Mouse (Mus musculus) ovary, postnatal 36 days (tissue): ENCODE data around the gene Myo1c.

Source experiments
- DNase-seq: peaks from one replicate; pipeline ENCODE4 v3.0.0; 2022; ENCODE audit warnings: low spot score, mixed read lengths

Gene Myo1c

DNA sequence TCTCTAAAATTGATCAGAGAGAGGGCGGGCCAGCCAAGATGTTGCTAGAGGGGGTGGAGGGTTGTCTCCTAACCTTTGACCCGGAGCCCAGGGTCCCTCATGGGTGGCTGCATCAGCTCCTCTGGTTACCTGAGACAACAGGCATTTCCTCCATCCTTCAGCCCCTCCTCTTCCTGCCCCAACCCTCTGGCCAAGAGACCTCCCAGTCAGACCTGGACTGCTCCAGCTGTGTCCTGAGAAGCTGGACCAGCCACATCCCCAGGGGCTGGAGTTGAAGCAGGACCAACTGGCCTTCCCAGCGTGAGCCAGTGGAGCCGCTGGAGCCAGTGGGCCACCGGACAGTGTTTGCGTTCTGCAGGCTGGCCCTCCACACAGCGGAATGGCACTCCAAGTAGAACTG is at the start of gene Myo1c:
Gene Myo1c, plus strand, starts transcription at position 194 of the 400 bp plus-strand sequence.
- peak; percentile 33 for DNase-seq

DNA sequence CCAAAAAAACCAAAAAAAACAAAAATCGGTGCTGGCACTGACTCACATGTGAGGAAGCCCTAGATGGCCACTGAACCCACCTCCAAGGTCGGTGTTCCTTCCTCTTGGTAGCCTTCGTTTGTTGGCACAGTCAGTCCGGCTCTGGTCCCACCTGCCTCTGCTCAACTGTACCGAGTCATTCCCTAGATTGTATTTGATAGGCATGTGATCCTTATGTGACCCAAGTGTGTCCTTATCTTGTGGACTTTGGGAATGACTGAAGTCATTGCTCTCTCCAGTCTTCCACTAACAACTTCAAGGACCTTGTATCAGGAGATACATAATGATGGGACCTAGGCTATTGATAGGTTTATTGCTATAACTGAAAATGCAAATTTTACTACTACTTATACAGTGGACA is 45.5 kb upstream of the Myo1c start:
- DNase-seq = no peak

DNA sequence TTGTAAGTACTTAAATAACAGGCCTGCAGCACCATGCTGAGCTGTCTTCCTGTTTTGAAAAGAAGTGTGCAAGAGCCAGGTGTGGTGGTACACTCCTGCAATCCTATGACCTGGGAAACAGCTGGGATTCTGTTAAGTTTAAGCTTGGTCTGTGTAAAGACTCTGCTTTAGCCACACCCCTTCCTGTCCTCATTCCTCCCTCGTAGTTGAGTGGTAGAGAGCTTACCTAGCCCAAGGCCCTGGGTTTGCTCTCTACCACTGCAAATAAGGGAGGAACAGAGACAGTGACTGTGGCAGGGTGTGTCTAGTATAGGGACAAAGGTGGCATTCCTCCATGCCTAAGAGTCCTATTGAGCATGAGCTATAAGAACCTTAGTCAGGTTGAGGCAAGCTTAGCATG is 45.0 kb upstream of the Myo1c start:
- no peak for DNase-seq

DNA sequence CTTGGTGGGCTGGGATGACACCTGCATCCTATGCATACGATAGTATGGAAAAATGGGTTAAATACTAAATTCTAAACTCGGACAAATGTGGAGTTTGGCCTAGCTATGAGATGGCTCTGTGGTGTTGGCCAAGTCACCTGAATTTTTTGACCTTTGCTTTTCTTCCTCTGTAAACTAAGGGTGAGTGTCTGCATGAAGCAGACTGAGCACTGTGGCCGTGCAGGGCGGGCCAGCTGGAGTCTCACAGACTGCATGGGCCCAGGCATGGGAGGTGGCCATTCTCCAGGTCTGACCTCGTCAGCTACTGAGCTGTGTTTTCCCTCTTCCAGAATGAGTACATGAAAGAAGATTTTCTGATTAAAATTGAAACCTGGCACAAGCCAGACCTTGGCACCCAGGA is 41.5 kb upstream of the Myo1c start:
- no peak for DNase-seq

DNA sequence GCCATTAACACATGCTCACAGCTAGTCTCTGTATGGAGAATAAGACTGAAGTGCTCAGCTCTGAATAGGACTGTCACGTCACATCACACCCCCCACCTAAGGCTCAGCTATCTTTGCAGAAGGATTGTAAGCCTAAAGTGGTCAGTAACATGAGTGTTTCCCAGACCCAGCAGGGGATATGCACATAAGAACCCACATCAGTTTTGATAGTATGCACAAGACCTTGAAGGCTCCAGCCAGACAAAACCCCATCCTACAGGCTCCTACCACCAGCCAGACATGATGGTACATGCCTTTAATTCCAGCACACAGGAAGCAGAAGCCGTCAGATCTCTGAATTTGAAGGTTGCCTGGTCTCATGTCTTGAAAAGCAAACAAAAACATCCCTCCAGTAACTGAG is 40.3 kb upstream of the Myo1c start:
- no peak for DNase-seq

DNA sequence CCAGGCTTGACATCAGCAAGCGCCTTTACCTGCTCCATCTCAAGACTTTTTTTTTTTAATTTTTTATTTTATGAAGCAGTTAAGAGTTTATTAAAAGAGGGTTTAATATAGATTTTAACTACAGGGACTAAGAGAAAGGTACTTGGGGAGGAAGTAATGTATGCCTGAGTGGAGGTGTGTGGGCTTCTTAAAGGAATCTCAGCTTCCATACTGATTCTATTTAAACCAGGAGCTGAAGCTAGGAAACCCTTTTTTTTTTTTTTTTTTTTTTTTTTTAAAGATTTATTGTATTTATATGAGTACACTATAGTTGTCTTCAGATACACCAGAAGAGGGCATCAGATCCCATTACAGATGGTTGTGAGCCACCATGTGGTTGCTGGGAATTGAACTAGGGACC is 35.5 kb upstream of the Myo1c start:
- no peak for DNase-seq

DNA sequence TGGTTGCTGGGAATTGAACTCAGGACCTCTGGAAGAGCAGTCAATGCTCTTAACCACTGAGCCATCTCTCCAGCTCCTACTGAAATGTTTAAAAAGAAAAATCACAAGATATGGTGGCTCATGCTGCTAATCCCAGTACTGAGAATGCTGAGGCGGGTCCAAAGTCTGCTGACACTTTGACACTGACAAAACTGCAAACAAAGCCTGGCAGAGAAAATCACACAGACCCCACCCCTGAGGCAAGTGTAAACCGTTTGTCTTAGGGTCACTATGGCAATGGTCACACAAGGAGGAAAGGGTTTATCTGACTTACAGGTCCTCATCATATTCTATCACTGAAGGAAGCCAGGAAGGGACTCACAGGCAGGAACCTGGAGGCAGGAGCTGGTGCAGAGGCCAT is 34.7 kb upstream of the Myo1c start:
- no peak for DNase-seq

DNA sequence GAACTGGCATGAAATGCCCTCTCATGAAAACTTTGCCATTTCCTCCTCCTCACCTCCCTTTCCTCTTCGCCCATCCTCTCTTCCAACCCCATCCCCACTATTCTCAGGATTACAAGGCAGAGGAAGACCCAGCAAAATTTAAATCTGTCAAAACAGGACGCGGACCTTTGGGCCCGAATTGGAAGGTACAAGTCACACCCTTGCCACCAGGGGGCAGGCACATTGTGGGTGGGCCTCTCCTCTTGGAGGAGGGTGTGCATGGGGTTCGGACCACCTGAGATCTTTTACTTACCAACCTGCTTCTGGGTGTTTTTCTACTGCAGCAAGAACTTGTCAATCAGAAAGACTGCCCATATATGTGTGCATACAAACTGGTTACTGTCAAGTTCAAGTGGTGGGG is 31.2 kb upstream of the Myo1c start:
- DNase-seq = no peak

DNA sequence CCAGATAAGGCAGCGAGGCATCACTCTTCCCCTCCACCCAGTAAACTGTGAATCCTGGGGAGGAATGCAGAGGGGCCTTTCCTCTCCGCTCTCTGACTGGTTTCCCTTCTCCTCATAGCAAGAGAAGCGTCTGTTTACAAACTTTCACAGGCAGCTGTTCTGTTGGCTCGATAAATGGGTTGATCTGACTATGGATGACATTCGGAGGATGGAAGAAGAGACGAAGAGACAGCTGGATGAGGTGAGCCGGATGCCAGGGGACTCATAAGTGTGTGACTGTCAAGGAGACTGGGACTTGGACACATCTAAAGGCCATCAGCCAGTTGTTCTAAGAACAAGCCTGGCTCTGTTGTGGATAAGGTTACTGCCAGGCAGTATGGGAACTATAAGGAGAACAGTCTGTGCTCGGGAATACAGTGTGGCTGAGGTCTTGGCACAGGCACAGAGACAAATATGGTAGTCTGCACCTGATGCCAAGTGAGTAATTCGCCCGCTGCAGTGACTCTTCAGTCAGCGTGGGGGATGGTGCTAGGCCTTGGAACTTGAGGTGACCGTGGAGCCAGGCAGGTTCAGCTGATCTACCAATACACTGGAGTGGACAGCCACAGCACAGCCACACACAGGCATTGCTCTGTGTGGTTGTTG is 30.0 kb upstream of the Myo1c start:
- DNase-seq = no peak

DNA sequence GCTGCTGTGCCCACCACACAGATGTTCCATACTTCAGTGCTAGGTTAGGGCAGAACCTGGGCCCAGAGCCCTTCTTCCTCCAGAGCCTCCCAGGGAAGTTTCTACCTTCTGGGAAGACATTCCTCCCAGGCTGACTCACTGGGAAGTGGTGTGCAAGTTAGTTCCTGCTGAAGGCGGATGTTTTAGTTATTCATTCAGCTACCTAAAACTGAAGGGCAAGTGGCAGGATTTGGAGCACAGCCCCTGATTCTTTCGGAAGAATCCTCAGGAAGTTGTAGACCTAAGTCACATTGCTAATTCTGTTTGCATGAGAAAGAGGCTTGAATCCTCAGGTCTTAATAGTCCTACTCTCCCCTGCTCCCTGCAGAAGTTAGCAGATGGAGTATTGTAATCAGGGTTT is 28.9 kb upstream of the Myo1c start:
- DNase-seq = no peak

DNA sequence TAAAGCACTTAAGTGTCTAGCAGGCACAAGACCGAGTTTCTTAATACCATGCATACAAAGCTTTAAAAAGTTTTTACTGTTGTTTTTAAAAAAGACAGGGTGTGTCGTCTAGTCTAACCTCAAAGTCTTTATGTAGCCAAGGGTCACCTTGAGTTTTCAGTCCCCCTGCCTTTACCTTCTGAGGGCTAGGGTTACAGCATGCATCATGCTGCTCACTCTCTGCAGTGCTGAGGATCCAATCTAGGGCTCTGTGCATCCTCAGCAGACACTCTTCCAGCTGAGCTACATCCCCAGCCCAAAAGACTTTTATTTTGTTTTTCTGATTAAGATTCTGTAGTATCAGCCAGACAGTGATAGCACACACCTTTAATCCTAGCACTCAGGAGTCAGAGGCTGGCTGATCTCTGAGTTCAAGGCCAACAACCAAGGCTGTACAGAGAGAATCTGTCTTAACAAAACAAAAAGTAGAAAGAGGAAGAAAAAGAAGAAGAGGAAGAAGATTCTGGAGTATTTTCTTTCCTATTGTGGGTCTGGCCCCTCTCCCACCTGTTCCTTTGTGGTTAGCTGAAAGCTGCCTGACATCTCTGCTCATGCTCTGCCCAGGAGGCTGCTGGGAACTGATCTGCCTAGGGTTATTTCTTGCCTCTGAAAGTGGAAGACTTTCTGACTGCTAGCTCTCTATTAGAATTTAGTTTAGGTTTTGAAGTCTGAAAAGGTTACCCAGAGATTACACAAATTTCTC is 27.5 kb upstream of the Myo1c start:
- no peak for DNase-seq

DNA sequence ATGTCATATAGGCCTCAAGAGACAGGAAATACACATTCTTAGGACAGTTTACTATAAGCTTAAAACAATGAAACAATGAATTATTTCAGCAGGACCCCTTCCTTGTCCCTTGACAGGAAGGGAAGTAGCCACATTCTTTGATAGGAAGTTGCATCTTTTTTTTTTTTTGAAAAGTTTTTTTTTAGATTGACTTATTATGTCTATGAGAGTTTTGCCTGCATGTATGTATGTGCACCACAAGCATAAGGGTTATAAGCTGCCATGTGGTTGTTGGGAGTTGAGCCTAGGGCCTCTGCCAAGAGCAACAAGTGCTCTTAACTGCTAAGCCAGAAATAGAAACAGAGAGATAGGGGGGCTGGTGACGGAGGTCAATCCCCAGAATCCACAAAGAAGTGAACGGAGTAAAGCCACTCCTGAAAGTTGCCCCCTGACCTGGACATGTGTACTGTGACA is 26.2 kb upstream of the Myo1c start:
- DNase-seq = no peak

DNA sequence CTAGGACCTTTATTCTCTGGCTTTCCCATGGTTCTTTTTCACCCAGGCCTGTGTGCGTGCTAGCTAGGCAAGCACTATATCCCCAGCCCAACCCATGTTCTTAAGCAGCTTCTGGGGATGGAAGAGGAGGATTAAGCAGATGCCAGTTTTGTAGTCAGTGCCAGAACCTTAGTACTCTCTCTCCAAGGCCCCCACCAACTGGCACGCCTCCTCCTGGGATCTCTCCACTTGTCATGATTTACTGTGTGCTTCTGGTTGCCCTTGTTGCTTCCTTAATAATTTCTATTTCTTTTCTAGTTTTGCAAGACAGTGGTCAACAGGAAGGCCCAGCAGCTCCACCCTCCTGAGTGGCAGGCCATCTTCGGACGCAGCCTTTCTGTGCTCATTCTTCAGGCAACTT is 24.5 kb upstream of the Myo1c start:
- no peak for DNase-seq

DNA sequence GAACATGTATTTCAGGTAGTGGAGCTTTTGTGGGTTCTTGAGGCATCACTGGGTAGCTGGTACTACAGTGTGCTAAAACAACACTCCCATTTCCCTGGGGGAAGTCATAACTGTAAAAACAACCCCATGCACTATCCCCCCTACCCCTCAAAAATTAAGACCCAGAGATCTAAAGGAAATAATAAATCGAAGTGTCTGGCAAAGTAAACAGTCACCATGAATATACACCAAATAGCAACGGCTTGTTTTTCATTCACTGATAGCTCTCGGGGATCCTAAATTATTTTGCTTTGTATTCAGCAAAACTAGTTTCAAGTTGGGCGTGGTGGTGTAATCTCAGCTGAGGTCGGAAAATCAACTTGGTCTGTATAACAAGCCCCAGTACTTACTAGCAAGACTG is 20.2 kb upstream of the Myo1c start:
- no peak for DNase-seq

DNA sequence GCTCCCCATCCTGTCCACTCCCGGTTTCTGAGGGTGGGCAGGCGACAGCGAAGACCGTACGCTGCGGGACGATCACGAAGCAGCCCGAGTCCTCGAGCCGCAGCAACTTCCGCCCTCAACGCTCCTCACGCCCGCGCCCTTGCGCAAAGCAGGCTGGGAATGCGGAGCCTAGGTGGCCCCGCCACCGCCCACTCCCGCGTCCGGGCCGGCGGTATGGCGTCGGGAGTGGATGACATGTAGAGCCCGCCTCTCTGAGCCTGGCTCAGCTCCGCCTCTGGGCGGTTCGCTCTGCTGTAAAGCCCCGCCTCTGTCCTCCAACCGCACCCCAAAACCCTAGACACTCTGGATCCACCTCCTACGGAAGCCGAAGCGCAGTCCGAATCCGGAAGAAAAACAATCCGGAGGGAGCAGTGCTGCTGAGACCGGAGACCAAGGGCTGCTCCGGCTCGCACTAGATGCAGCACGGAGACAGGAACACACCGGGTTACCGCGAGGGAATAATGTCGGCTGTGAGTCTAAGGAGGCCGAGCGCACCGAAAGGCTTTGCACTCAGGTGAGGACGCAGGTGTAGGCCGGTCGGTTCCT is 19.6 kb upstream of the Myo1c start, which contains the start of gene Inpp5k:
Gene Inpp5k, plus strand, starts transcription at position 344 of the 585 bp plus-strand sequence.
- DNase-seq = peak; percentile 95

DNA sequence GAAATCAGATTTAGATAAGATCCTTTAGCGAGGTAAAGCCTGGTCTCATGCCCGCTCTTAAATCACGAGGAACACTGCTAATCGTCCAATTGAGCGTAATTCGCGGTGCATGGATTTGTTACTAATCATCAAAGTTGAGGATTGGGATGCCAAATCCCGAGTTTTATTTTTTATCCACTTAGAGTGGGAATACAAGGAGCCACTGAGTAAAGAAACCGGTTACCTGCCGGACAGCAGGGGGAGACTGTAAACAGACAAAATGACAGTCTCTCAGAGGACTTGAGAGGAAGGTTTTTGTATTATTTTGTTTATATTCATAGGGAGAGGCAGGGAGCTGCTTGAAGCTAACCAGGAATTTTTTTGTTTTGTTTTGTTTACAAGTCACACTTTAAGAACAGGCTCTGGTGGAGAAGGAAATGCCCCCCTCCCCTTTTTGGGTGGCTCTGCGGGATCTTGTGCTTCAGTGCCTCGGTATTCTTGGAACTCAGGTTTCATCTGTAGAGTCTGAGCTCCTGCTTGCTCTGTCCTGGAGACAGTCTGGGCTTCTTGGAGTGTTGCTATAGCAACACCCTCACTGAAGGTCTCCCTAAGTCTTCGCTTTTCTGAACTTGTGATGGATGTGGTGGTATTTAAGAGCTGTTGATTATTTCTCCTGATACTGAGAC is 18.6 kb upstream of the Myo1c start:
- DNase-seq = no peak

DNA sequence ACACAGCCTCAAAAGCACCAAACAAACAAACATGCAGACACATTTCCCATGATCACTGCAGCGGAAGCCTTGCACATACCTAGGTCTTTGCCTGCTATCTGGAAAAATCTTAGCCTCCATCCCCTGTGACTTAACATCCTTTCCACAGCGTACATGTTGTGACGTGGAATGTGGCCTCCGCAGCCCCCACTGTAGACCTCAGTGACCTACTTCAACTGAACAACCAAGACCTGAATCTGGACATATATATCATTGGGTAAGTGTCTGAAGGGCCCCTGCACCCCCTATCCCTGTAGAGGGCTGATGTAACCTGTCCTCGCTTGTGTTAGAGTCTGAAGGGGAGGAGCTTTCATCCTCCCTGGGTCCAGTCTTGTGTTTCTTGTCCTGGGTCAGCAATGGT is 17.4 kb upstream of the Myo1c start:
- no peak for DNase-seq

DNA sequence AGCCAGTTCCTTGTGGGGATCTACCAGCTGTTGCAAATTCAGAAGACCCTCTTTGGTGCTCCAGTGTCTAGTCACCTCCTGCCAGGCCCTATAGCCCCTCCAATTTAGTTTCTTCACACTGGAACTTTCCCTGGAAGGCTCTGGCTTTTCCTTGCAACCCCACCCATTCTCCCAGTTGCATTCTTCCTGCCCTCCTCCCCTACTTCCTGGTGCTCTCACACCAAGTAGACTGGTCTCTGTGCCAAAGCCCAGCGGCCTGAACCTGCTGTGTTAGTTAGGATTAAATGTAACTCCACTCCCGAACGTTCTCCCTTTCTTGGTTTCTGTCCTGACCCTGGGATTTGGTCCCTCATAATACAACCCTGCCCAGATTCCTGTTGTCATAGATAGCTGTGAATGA is 15.5 kb upstream of the Myo1c start:
- DNase-seq = no peak

DNA sequence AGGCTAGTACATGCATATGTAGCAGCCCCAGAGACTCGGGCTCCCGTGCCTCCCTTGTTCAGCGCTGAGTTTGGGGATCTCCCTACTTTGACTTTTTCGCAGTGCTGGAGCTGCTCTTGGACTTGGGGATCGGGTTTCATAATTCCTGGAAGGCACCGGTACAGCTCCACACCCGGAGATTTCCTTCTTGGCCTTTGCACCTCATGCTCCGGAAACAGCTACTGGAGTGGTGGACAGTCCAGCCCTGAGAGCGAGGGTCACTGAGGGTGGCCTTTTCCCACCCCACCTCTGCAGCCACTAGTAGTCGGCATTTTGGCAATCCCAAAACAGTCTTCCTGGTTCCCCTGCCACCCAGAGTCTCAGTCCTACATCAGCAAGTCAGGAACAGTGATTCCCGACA is 15.0 kb upstream of the Myo1c start:
- no peak for DNase-seq

DNA sequence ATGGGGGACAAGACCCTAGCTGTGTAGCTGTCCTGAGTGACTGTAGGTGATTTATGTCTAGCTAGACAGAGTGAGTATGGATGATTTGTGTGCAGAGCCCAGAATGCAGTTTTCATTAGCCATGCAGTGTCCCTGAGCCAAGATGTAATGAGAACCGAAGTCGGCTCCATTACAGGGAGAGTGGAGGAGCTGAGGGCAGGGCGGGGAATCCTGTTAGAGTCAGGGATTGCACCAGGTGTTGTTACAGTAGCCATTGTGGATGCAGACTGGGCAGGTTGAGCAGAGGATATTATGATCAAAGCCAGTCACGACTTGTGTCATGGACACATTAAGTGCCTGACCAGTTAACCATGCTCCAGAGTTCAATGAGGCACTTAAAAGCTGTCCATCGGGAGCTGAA is 7.0 kb upstream of the Myo1c start:
- no peak for DNase-seq

DNA sequence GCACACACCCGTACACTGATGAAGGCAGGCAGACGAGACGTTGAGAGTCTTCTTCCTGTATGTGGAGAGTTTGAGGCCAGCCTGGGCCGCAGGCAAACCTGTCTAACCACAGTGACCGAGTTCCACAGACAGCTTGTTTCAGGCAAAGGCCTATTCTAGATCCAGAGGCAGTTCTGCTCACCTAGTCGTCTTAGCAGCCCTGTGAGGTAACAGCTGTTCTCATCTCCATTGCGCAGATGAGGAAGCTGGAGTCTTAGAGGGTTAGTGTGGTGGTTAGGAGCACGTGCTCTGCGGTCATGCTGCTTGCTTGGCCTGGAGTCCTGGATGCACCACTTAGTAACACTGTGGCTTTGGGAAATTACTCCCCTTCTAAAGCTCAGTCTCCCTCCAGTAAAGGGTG is 5.6 kb upstream of the Myo1c start:
- DNase-seq = no peak

DNA sequence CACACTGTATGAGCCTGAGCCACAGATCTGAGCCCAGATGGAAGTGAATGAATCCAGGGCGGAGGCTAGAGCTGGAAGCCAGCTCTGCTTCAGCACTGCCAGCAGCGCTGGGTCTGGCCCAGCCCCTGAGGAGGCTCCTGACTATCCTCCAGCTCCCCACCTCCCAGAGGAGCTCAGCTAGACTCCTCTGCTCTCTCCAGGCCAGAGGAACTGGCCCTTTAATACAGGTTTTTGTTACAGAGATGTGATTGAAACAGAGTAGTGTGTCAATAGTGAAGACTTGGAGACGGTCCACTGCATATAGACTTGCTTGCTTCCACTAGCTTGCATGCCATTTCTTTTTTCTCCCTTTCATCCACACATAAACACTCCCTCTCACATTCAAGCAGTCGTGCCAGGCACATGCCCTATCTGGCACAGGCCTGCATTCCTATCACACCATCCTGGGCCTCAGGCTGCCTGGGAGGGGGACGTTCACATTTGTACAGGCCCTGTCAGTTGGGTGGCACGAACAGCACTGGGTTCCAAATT is 2.6 kb upstream of the Myo1c start:
- DNase-seq = peak; percentile 40

DNA sequence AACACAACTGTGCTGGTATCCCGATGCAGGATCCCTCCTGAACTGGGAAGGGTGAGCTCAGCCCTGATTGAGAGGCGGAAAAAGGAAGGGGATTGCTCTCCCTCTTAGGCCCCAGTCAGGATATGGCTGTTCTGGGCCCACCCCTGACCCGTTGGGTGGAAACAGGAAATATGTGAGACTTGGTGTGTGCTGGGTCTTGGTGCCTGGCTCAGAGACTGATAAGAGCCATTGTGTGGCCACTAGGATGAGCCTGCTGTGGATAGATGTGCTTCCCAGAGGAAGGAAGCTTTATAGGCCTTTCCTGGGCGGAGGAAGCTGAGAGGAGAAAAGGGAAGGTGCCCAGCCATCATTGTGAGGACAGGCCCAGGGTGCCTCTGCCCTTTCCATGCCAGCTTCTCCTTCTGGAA is 1.1 kb upstream of the Myo1c start:
- no peak for DNase-seq
